Mouse (Mus musculus) right cerebral cortex, postnatal 25 days (tissue): Measurements from ENCODE around the gene Ppib.

Experiments used
- DNase-seq: peaks from one replicate; pipeline ENCODE4 v3.0.0; 2022

The Ppib gene

DNA sequence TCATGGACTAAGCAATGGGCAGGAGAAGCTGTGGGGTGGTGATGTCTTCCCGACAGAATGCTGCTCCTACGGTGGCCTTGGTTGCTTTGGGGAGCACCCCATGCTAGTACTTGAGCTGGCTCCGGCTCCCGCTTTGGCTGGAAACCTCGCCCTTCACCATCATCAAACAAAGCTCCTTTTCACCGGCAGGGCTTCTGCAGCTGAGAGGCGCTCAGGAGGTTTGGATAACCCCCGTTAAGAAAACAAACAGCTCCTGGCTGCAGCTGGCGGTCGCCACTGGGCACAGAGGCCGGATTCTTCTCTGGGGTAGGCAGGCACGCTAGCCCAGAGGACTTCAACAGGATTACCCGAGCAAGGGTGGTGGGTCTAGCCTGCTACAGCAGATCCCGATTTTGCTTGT lies 18.5 kb downstream of the Ppib start:
- no peak for DNase-seq

DNA sequence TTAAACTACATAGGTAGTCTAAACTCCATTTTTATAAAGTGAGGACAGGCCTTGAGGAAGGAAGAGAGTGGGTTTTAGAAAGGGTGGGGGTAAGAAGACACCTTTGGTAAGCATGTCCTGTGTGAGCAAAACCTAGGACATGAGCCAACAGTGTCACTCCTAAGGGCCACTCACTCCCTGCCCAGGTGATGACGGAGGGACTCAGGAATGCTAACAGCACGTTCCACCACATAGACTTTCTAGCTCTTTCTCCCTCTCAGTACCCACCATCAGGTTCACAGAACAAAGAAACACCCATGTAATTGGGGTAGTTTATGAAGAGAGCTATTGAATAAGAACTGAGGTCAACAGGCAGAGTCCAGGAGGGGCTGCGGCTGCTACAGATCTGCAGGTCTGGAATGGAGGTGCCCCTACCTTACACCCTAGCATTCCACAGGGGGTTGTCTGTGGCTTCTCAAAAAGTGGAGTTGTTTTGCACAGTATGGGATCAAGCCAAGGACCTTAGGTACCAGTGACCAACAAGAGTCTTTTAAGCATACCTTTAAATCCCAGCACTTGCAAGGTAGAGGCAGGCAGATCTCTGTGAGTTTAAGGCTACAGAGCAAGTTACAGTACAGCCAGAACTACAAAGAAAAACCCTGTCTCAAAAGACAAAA lies 20.9 kb downstream of the Ppib start:
- DNase-seq: no peak

DNA sequence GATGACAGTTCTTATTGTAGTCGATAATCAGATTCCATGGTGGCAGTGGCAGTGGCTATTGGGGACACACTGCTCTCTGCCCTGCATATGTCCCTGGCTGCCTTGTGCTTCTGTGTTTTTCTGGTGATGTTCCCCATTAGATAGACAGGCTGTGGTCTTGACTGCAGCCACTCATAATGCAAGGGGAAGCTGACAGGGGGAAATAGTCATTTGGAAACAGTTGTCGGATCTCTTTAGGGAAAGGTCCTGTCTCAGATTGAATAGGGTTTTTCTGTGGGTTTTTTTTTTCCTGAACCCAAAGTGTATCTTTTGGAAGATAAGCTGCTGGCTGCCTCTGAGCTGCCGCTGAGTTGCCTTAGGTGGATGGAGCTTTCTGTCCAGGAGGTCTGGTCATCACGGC lies 22.0 kb downstream of the Ppib start:
- no peak for DNase-seq

DNA sequence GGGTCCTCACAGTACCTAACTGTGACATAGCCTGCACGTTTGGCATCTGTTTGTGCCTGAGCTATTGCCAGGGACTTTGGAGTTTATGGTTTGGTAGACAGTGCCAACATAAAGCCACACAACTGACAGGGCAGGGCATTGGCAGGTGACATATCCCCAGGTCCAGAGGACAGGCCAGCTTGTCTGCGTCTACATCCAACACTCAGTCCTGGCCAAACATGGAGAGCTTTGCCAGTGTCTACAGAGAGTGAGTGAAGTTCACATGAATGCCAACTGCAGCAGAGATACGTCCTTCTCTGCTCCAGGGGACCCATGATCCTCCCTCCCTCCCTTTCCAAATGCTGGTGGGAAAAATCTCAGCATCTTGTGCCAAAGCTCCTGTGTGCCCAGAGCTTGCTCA lies 24.1 kb downstream of the Ppib start:
- DNase-seq: no peak

DNA sequence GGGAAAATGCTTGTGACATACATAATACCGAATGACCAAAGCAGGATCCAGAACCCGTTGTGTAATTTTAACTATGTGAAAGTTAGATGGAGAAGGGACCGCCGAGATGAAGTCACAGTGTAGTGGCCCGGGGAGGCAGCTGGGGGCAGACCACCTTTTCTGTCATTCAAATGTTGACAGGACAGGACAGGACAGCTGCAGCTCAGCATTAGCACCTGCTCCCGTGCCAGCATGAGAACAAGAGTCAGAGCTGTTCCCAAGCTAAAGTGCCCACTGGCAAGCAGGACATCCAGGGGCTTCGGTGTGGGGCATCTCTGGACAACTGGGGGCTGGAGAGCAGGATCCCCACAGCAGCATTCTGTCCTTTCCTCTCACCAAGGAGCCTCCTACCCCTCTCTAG lies 27.0 kb downstream of the Ppib start:
- DNase-seq: no peak

DNA sequence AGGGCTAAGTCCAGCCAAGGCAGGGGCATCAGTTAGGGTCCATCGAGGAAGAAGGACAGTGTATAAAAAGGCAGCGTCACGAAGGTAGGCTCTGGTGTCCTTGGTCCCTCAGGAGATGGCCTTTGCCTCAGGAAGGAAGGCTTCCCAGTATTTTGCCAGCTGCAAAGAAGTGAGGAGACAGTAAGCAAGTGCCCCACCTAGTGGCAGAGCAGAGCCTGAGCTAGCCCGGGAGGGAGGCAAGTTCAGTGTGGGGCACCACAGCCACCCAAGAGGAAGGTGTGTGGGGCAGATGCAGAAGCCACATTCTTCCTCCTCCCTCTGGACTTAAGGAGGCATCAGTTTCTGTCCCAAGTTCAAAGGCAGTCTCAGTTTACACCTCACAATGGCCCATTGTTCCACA lies 28.4 kb downstream of the Ppib start:
- no peak for DNase-seq

DNA sequence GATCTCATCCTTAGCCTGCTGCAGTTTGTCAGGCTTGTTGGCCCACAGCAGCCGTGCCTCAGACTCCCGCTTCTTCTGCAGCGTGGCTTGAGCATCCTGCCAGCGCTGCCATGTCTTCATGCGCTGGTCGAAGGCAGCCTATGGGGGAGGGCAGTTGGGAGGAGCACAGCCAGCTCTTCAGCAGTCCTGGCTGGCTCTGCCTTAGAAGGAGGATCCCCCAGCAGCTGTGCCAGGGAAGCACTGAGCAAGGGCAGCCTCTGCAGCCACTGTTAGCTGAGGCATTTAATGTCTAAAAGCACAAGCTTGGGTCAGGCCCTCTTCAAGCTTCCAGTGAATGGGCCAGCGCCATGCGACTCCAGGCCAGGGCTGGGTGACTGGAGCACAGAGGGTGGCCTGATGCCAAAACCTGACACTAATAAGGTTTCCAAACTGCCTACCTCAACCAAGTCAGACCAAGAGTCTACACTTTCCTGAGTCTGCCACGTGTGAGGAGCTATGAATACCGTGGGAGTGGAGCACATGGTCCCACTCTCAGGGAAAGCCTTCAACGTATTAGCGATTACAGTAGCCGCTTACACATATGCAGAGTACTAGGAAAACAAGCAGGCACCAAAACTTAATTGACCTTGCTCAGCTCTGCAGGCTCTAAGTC lies 30.7 kb downstream of the Ppib start:
- peak; percentile 13 for DNase-seq

DNA sequence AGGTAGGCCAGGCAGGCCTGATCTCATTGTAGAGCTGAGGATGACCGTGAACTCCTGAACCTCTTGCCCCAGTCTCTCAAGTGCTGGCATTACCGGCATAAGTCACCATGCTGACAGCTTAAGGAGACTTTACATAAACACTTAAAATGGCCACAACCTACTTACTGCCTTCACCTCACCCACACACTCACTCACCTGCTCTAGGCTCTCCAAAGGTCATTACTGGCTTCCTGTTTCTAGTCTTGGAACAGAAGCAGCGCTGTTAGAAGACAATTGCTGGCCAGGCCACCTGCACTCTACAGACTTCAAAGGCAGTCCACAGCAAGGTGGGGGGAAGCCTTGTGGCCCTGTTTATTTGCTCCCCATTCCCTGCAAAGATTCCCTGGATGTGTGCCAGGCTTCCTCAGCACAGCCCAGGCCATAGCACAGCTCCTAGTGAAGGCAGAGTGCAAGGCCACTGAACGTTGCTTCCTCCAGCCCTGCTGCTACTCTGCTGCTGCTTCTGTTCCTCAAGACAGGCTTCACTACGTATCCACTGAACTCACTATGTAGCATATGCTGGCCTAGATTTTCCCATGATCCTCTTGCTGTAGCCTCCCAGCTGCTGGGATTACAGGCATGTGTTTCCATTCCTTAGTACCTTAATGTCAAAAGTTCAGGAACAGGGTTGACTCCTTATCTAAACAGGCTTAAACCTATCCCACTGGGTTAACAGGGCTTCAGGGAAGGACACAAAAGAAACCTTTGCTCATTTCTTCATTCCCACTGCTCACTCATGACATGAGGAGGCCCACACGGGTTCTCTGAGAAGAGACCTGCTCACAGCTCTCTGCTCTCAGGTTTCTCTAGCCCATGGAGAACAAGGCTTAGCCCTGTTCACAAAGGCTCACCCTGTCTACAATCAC lies 31.6 kb downstream of the Ppib start:
- no peak for DNase-seq

DNA sequence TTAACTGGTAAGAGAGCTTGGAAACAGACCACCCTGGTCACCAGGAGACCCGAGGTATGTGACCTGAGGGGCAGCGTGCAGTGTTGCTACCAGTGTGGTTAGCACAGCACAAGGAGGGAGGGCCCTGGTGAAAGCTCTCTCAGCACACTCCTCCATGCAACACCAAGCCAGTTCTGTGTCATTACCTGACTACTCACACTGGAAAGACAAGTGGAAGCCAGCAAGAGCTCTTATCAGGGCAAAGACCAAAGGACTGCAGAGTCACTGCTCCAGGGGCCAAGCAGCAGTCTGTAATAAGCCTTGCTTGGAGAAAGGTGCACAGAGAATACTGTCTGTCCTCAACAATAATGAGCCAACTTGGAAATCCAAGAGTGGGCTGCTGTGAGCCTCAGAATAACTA lies 32.6 kb downstream of the Ppib start:
- DNase-seq: no peak

DNA sequence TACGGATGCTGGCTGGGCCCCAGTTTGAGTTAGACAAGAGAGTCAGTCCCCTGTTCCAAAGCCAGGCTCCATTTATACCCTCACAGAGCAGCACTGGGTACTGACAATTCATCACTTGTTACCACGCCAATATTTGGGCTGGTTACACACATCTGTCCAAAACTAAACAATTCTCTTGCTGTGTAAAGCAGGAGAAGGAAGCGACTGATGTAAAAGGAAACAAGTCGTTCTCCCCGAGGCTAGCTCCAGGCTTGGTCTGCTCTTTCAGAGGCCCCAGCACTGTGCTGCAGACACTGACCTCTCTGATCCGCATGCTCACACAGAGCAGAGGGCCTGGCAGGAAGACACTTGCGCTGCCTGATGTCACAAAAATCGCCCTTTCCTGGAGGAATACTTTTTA lies 41.6 kb downstream of the Ppib start:
- no peak for DNase-seq

DNA sequence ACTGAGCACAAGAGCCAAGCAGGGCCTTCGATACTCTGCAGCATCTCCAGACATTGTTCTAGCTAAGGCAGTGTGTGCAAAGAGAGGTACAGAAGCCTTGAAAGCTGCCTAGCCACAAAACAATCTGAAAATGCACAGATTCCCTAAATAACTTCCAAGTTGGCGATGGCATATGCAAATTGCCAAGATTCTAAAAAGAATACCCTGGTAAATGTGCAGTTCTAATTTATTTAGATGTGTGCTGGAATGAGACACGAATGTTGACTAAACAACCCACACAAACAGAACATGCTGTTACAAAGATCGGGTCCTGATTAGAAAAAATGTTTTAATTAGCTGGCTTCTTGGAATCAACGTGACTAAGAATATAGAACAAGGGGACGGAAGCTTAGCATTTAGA lies 42.6 kb downstream of the Ppib start:
- DNase-seq: no peak

DNA sequence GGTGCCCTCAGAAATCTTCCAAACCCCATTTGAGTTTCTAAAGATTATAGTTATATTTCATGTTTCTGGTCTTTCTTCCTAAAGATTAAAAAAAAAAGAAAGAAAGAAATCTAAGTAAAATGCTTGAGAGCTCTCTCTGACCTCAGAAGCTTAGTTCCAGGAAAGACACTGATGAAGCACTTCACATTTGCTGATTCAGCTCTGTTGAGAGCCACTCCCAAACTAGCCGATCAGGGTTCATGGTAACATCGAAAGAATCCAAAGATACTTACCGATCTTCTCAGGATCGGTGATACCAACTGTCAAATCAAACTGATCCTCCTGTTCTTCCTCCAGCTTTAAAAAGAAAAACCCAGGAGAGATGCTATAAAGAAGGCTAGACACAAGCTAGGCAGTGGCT lies 44.6 kb downstream of the Ppib start:
- no peak for DNase-seq

DNA sequence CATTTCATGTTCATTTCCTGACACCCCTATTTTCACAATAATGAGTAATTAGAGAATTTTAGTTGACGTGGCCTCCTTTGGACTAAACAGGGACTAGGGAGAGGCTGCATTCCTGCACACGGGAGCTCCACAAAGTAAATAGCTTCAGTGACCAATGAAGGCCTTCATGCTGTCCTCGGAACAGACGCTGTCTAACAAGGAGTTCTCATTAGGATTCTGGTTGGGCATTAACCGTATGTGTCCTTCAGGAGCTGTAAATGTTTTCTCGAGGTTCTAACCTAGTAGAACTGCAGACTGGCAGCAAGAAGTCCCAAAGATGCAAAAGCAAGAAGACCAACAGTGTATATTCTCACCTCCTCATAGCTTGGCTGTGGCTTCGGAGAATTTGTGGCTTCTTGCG lies 45.1 kb downstream of the Ppib start:
- no peak for DNase-seq

DNA sequence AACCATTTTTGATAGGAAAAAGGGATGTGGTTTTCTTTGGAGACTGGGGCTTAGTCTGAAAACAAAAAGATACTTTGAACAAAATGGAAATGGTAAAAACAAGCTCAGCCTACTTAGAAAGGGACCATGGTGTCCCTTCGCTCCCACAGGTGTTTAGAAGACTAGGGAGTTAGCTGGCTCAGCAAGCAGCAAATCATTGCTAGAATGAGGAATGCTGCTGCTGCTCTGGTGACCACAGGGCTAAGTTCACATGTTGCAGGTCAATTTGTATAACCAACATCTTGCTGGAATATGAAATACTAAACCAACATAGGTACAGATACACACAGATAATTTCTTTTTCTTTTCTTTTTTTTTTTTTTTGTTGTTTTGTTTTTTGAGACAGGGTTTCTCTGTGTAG lies 49.6 kb downstream of the Ppib start:
- DNase-seq: no peak

DNA sequence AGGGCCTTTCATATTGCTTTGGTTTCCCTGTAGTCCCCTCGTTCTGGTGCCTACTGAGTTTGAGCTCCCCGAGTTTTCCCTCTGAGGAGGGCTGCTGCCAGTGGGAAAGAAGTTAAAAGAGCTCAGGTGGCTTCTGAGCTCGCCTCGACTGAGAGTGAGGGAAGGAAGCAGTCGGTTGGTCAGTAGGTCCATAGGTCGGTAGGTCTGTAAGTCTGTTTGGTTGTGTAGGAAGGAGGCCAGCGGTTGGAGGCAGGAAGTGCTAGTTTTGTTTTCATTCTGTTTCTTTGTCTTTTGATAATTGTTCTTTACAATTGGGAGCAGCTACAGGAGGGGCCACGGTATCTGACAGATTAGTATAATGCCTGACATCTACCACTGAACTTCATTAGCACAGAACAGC lies 50.1 kb downstream of the Ppib start:
- DNase-seq: no peak

DNA sequence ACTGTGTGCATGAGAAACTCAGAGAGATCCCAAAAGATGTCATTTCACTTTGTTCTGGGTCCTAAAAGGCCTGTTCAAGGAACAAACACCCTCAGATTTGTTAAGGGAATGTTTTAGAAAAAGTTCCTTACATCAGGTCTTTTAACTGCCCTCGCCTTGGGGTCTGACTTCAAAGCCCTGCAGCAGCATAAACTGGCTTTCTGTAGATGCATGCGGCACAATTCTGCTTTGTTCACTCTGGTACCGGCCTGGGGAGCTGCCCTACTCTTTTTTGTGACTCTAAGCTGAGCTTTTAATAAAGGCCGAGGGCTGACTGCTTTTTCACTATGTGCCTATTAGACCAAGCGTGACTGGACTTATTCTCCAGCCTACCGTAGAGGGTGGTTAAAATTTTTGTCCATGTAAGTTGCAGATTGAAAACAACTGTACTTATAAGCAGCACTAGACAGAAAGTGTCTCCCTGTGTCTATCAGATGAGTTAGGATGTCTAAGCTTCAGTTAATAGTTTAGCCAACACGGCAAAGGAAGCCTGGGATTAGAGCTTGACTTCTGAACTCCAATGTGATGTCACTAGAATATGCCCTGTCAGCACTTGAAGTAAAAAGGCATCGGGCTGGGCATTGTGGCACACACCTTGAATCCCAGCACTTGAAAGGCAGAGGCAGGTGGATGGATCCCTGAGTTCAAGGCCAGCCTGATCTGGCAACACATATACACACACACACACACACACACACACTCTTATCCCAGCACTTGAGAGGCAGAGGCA lies 50.8 kb downstream of the Ppib start:
- DNase-seq: no peak

DNA sequence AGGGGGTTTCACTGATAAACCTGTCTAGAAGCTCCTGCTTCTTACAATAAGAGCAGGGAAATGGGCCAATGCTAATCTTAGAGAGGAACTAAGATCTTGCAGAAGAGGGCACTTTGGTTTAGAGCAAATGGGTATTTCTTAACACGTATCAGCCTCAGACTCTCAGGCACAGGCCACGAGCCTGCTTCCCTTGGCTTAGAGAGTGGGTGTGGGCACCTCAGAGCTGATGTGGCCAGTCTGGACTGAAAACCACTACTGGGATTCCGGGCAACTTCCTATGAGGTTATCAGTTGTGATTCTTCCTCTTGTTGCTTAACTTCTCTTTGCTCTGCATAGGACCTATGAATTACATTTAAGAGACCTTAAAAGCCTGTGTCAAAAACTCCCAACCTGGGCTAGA lies 54.3 kb downstream of the Ppib start:
- DNase-seq: no peak
